Mouse (Mus musculus) NIH3T3 (cell line): ENCODE measurements around the gene Ptgir.

Experiments
- DNase-seq: peaks from one replicate; pipeline ENCODE4 v3.0.0-alpha.2; 2012; ENCODE audit warnings: low read depth

Ptgir gene

DNA sequence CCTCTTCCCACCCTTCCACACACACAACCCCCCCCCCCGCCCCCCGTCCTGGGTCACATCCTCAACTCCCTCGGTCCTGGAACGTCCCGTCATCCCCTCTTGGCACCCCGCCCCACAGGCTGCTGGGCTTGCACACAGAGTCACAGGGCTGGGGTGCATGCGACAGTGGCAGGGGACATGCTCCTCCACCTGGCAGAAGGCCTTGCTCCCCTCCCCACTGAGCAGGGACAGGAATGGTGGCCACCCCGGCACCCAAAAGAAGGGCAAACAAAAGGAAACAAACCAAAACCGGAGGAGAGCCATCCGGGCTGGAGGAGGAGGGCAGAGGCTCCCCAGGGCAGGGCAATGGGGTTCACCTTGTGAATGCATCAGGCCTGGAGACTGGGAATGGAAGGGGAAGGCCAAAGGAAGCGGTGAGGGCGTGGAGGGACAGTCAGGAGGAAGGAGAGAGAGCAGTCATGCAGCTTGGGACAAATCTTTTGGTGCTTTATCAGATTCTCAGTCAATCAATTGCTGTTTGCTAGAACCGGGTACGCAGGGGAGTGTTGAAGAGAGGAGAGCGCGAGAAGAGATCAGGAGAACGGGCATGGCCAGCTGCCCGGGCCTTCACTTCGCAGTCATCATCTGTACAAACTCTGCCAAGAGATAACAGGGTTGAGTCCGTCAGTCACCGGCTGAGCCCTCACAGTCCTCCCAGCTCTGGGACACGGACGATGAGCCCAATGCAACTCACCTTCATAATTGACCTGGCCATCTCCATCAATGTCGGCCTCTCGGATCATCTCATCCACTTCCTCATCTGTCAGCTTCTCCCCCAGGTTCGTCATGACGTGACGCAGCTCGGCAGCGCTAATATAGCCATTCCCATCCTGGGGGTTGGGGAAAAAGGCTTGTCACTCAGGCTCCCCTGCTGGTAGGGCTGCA lies 10.3 kb downstream of the Ptgir start:
- DNase-seq: no peak

DNA sequence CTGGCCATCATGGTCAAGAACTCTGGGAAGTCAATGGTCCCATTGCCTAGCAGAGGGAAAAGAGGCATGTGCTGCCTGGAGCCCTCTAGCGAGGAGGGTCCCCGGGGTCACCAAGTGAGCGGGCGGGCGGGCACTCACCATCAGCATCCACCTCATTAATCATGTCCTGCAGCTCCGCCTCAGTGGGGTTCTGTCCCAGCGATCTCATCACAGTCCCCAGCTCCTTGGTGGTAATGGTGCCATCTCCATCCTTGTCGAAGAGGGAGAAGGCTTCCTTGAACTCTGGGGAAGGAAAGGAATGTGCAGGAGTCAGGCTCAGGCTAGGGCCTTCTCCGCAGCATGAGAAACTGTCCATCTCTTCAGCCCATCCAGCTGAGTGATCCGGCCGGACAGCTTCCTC lies 11.2 kb downstream of the Ptgir start:
- no peak for DNase-seq

DNA sequence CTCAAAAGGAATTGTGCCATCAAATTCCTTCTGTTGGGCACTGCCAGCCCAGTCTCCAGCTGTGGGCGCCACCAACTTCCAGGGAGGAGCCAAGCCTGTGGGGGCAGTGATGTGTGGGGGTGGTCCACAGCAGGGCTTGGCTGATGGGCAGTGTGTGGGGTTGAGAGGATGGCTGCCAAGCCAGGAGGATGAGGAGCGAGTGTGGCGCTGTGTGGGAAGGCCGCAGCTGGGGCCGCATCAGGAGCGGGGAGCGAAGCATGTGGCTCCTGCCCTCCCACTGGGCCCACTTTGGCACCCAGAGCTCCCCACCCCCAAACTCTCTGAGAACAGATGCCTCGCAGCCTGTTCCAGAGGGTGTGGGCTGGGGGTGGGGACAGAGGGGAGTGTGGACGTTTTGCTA lies 11.7 kb downstream of the Ptgir start:
- DNase-seq: no peak

DNA sequence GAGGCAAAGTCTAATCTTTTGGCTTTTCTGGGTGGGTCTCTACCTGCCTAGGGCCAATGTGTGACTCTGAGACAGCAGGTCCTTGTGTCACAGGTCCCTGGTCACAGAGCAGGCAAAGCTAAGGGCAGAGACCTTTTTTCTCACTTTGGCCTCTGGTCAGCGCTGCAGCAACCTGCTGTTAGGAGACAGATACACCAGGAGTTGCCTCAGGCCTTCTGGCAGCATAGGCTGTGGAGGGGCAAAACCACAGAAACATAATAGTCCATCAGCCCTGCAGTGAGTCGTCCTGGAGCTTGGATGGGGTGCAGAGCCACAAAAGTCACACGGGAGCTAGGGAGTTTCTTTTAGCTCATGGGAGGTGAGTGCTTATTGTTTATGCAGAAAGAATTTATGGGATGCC lies 12.4 kb downstream of the Ptgir start:
- peak; percentile 62 for DNase-seq

DNA sequence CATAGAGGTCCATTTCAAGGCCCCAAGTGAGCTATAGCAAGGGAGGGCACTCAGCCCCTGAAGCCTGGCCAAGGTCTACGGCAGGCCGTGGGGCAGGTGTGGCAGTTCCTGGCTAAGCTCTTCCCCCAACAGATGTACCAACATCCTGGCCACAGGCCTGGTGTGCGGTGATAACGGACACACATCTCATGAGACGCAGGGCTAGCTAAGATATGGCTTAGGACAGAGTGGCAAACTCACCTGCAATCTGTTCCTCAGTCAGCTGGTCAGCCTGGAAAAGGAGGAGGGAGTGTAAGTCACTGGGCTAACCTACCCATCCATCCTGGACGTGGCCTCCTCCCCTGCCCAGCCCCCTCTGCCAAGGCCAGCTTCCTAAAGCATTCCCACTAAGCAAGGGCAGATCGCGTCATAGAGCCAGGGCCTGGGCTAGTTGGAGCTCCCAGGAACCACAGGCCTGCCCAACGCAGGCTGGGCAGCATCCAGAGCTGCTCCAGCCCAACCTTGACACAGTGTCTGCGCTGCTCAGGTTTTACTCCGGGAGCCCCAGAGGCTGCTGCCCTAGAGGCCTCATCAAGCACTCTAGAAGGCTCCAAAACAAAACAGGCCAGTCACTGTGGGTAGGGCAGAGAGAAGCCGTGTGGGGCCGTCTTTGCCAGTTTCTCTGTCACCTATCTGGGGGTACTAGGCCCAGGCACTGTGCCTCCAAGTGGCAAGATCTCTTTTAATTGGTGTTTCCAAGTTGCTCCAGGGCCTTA lies 13.3 kb downstream of the Ptgir start:
- DNase-seq: peak; percentile 53

DNA sequence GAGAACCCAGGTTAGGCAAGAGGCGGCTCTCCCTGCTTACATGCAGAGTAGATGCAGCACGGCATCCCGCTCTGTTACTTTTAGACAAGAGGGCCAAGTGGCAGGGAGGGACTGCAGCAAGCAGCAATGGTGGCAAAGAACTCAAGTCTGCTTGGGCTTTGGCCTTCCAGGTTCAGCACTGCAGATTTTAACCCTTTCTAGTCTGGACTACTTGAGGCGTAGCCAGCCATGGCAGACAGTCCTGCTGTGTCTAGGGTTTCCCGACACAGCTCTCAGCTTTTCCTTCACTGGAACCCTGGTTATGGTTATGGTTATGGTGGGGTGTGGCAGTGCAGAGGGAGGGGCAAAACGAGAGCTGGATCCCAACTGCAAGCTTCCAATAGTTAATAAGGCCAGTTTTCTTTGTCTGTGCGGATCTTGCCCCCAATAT lies 13.9 kb downstream of the Ptgir start:
- DNase-seq: no peak

DNA sequence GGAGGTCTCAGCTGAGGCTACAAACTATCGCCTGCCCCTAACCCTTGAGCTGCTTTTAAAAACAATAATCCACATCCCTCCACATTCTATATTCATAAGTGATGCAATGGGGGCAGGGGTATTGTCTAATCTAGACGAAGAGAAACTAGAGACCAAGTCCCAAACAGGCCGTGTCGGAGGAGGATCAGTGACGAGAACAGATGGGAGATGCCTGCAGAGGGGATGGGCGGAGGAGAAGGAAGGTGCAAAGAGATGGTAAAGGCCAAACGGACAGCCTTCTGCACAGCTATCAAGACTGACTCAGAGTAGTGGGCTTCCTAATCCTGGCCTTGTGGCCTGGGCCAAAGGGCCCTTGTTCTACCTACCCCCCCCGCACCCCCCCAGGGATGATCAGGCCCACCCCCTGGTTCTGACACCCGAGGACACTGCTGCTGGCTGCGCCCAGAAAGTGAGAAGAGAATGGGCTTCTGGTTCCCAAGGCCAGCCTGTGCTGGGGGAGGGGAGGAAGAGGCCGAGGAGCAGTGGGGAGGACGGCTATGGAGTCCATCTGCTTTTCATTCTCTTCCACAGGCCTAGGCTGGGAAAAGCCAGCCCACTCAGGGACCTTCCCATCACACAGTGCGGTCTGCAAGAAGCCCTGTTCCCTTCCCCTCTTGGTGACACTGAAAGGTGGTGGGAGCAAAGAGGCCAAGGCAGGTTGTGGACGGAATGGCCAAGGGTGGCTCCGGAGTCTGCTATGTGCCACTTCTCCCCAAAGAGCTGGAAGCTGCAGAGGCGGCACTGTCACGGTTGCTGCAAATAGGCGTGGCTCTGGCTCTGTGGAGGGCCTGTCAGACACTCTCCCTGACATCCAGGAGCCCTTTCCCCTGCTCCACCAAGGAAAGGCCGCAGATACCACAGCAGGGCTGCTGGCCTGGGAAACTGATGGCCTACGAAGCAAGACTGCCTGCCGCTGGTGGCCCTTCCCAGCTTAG lies 14.8 kb downstream of the Ptgir start:
- peak; percentile 51 for DNase-seq

DNA sequence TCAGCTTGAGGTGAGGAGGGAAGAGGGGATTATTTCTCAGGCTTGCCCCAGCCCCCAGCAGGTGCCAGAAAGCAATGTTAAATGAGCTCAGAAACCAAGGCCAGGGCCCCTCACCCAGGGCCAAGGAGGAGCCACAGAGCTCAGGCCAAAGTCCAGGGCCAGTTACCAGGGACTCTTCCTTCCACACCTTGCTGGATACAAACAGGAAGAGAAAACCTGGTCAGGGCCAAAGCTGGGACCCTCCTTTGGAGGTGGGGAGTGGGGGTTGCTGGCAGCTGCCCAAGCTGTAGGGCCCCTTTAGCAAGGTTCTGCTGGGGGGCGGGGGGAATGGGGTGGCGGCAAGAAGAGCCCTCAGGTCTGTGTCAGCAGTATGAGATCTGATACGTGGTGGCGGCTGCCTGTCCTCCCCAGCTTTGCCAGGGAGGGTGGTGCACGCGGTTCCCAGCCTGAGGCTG lies 15.6 kb downstream of the Ptgir start:
- DNase-seq: no peak

DNA sequence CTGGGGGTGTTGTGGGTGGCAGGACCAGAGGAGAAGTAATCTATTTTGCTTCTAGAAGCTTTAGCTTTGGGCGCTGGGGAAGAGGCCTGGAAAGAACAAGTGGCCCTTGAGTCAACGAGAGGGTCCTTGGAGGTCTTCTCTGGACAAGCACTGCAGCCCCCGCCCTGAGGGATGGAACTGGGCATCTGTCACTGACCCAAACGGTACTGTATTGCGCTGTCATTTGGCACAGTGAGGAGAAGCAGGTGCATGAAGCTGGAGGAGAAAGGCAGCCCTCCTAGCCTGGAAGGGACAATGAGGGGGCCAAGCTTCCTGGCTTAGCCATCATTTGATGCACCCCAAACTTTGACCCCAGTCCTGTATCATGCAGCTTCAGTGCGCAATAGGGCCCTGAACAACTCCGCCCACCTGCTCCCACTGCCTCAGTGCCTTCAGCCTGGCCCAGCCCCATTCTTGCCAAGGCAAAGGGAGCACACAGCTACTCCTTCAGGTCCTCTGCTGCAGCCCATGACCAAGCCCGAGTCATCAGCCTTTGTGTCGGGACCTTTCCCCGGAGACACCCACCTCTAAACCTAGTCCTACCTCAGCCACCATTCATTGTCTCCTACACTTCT lies 16.2 kb downstream of the Ptgir start:
- peak; percentile 44 for DNase-seq

DNA sequence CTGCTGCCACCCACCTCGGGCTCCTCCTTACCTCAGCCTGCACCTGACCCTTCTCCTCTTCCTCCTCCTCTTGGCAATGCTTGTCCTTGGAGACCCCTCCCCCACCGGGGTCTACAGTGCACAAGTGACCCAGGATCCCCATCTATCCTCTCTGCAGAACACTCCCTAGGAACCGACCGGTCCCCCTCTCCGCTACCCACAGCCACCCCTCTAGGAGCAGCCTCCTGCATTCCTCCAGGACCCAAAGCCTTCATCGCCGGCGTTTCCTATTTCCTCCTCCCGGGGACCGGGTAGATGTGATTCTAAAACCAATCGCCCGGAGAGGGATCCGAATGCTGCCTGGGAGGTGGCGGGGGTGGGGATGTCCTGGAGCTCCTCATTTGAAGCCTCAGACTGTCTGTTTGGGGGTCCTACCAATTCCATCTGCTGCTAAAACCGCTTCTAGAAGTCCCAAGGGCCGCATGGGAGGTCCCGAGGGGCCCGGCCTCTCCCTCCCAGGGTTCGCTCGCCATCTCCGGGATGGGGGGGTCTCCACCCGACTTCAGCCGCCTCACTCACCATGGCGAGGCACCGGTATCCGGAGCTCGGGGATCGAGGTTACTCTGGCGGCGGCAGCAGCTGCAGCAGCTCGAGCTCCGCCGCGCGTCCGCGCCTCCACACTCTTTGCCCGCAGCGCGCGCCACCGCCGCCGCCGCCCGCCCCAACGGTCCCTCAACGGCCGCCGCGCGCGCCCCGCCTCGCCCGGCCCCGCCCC lies 17.2 kb downstream of the Ptgir start:
- DNase-seq: no peak

DNA sequence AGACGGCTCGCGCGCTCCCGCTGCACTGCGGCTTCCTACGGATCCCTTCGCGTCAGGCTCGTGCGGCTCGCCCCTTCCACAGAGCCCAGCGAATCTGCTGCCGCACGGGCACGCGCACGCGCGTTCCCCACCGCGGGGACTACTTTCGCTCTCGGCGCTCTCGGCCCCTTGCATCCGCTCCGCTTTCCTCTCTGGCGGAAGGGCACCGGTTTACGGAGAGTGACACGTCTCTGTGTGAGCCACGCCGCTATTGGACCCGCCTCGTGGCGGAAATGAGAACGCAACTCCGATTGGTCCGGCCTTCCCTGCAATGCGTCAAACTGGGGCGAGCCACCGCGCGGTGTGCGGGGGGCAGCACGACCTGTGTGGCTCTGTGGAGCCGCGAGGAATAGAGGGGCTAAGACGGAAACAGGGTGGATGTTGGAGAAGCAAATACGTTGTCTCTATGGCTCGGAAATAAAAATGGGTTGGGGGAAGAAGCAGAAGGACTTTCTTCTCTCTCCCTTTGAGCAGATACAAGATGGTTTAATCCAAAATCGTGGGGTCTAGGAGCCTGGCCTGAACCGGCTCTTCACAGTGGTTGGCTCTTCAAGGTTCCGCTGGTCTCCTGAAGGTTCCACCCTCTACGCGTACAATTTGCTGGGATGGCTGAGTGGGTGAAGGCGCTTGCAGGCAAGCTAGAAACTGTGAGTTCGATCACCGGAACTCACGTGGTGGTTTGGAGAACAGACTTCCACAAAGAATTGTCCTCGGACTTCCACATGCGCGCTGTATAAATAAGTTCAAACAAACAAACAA lies 17.9 kb downstream of the Ptgir start, which contains the start of gene Calm3:
Gene Calm3 (minus strand): TSS at position 78 of the 798 bp plus-strand sequence.
- DNase-seq: peak; percentile 100

DNA sequence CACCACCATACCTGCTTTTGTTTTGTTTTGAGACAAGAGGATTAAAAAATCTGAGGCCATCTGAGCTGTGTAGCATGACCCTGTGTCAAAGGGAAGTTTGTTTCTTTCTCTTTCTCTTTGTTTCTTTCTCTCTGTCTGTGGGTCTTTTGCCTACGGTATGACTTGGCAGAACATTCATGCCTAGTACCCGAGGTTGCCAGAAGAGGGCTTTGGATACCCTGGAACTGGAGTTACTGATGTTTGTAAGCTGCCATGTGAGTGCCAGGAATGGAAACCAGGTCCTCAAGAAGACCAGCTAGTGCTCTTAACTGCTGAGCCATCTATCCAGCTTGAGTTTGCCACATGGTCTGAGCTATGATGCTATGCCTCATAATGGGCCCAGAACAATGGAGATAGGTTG lies 22.1 kb downstream of the Ptgir start:
- no peak for DNase-seq

DNA sequence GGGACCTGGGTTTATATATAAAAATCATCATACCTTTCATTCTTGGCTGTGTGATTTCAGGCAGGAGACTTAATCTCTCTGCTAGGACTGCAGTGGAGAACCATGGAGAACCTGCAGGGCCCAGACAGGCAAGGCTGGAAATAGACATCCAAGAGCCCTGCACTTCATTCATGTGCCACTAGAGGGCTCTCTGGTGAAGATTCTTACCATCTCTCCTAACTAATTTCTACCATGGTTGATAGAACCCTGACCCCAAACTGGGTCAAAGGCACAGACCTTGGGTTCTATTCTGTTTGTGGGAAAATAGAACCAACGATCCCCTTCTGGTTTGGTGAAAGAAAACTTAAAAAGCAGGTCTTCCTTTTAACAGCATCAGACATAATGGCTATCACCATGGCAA lies 24.6 kb downstream of the Ptgir start:
- DNase-seq: peak; percentile 80

DNA sequence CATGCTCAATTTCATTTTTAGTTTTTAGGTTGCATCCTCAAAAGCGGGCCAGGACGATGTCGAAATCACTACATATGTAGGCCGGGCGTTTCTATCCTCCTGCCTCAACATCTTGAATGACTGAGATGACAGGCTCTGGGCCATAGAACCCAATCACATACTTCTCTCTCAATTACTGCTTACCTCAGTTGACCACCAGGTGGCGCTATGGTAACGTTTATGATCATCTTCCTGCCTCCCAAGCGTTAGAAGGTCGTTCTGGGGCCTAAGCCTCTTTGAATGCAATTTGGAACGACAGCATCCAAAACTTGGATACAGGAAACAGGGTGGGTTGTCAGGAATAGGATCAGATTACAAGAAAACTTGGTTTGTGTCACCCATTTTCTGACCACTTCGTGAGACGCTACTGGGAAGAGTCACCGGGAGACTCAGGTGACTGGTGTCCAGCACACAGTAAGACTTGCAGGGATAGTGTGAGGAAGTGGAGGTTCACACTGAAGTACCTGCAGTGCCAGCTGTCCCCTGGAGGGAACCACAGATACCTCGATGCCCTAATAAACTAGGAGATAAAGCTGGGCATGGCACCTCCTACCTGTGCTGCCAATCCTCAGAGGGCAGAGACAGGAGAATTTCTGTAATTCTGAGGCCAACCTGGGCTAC lies 25.8 kb downstream of the Ptgir start:
- peak; percentile 95 for DNase-seq

DNA sequence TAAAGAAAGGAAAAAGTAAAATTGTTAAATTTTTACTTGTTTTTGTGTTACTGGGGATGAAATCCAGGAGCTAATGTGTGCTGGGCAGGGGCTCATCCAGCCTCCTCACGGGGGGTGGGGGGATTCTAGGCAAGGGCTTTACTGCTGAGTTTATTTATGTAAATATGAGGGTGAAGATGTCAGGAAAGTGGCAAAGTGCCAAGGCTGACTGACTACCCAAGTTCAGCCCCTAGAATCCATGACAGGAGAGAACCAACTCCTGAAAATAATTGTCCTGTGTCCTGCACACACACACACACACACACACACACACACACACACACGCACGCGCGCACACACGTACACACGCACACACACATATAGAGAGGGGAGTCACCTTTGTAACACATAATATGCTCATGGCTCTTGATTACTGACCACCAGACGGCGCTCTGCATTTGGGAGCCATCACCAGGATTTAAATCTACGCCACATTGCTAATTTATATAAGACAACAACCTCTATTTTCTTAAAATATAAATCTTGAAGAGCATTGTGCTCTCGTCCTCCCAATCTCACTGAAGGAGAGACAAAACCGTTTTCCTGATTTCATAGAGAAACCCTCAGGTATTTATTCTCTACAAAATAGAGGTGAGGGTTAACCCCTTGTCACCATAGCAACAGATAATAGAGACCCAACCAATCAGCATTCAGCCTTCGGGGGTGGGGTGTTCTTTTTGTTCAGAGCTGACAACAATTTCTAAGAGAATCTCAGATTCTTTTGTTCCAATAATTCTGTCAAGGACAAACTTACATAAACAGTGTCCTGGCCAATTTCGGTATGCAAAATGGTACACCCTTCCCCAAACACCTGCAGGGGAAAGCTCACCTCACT lies 26.7 kb downstream of the Ptgir start:
- DNase-seq: peak; percentile 82

DNA sequence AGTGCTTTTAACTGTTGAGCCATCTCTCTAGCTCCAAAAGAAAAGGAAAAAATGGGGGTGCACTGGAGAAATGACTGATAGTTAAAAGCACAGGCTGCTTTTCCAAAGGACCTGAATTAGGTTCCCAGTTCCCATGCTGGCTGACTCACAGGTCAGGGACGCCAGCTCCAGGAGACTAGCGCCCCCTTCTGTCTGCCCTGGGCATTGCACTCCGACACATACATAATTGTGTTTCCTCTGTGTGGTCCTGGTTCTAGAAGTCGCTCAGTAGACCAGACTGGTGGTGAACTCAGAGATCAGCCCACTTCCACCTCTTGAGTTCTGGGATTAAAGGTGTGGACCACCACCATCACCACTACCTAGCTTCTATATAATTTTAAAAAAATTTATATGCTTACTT lies 31.0 kb downstream of the Ptgir start:
- DNase-seq: peak; percentile 51

DNA sequence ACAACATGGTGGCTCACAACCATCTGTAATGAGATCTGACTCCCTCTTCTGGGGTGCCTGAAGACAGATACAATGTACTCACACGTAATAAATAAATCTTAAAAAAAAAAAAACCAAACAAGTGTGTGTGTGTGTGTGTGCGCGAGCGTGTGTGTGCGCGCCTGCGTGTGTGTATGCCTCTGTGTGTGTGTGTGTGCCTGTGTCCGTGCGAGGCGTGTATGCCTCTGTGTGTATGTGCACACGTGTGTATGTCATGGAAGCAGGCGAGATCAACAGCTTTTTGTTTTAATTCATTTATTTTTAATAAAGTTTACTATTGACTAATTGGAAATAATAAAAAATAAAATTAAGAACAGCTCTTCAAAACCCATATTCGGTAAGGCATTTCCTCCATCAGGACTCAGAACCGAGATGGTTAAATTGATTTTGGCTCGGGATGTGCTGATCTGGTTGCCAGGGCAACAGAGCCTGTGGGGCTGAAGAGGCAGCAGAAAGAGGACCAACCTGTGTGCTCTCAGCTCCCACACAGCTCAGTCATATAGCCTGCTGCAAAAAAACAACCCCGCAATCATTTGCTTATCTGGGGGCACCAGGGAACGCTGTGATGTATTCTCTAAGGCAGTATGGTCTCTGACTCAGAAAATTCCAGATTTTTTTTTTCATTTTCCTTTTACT lies 32.0 kb downstream of the Ptgir start:
- DNase-seq: peak; percentile 36

DNA sequence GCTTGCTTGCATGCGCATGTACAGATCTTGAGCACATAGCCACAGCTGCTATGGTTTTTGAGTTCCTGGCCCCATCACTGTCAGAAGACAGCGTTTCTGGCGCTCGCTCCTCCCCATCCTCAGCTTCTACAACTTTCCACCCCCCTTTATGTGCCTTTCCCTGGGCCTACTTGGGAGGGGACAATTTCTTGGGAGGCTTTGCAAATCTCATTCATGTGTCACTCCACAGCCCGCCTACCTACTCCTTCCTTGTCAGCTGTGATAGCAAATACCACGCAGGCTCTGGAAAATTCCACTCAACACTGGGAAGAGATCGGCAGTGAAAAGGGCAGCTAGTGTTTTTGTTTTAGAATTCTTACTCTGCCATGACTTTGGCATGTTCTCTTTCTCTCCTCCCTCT lies 34.0 kb downstream of the Ptgir start:
- DNase-seq: peak; percentile 61
